Mouse (Mus musculus) layer of hippocampus, adult 18-20 months (tissue): Measurements from ENCODE around the gene Poc1b. TPM values are rescaled to one million over a fixed set of nuclear protein-coding genes. Genes with fewer than 3 reads are reported as not detected.
A peak's percentile ranks its signal among the peaks of the same experiment; 100 is the strongest.
"Not testable (repeated sequence)": the region's sequence is repeated elsewhere in the genome, so short reads cannot be mapped to it uniquely, and the experiment has no call there.

Source experiments
- DNase-seq, 2 experiments: peaks; one replicate each; pipeline ENCODE4 v3.0.0; 2022; ENCODE audit warnings: low spot score in 2 of 2
- total RNA-seq, 2 experiments: library from RNA; stranded (reverse); gene quantifications; 2 replicates each; pipeline ENCODE4 v1.2.3; 2021

Poc1b gene
- total RNA-seq, 2 experiments from 2014 or later: 6.7 to 7.3 TPM

GRCm38 (mm10) chr10:99154635-99155034 is 47.8 kb downstream of the Poc1b start:
- no peak for DNase-seq

- DNase-seq: no peak
Measured at GRCm38 (mm10) chr10:99156808-99157207, 50.0 kb downstream of the Poc1b start.

- not testable (repeated sequence) for DNase-seq
Measured at GRCm38 (mm10) chr10:99157697-99158096, 50.9 kb downstream of the Poc1b start.

GRCm38 (mm10) chr10:99161987-99162582 is 55.2 kb downstream of the Poc1b start:
- peak in 1 of 2 experiments; percentile 51 for DNase-seq

GRCm38 (mm10) chr10:99163002-99163401 is 56.2 kb downstream of the Poc1b start:
- DNase-seq: no peak

GRCm38 (mm10) chr10:99164871-99165477 is 58.1 kb downstream of the Poc1b start:
- DNase-seq: peak in 1 of 2 experiments; percentile 47

- no peak for DNase-seq
Measured at GRCm38 (mm10) chr10:99165751-99166282, 59.0 kb downstream of the Poc1b start.

GRCm38 (mm10) chr10:99166392-99166791 is 59.6 kb downstream of the Poc1b start:
- DNase-seq: peak; percentile 41 to 73

- DNase-seq: no peak
Measured at GRCm38 (mm10) chr10:99168404-99168803, 61.6 kb downstream of the Poc1b start.

- DNase-seq: no peak
Measured at GRCm38 (mm10) chr10:99168840-99169764, 62.3 kb downstream of the Poc1b start.

GRCm38 (mm10) chr10:99169765-99170129 is 62.9 kb downstream of the Poc1b start:
- DNase-seq: peak in 1 of 2 experiments; percentile 66

- DNase-seq: peak in 1 of 2 experiments; percentile 45
Measured at GRCm38 (mm10) chr10:99171961-99172497, 65.2 kb downstream of the Poc1b start.

GRCm38 (mm10) chr10:99172906-99173507 is 66.2 kb downstream of the Poc1b start:
- DNase-seq: no peak

GRCm38 (mm10) chr10:99176911-99177310 is 70.1 kb downstream of the Poc1b start:
- DNase-seq: no peak

GRCm38 (mm10) chr10:99178118-99178517 is 71.3 kb downstream of the Poc1b start:
- DNase-seq: no peak

GRCm38 (mm10) chr10:99179122-99179521 is 72.3 kb downstream of the Poc1b start:
- DNase-seq: no peak

GRCm38 (mm10) chr10:99179566-99179965 is 72.7 kb downstream of the Poc1b start:
- DNase-seq: no peak

GRCm38 (mm10) chr10:99181497-99181896 is 74.7 kb downstream of the Poc1b start:
- no peak for DNase-seq

GRCm38 (mm10) chr10:99182107-99182506 is 75.3 kb downstream of the Poc1b start:
- no peak for DNase-seq

GRCm38 (mm10) chr10:99188175-99188574 is 81.3 kb downstream of the Poc1b start:
- DNase-seq: peak in 1 of 2 experiments; percentile 53
